Mouse (Mus musculus) retina, embryonic 14.5 days (tissue): ENCODE measurements around the gene Cad.
"Not testable (repeated sequence)": the region's sequence is repeated elsewhere in the genome, so short reads cannot be mapped to it uniquely, and the experiment has no call there.

Experiments used
- DNase-seq: peaks from one replicate; pipeline ENCODE4 v3.0.0-alpha.2; 2015; ENCODE audit warnings: low spot score

Gene Cad

GRCm38 (mm10) chr5:31054261-31055215 lies at the start of gene Cad:
TSS of gene Cad (plus strand) at chr5:31054780.
- DNase-seq, result peak; percentile 96

- no peak for DNase-seq
Measured at GRCm38 (mm10) chr5:31012737-31013136, 41.8 kb upstream of the Cad start.

GRCm38 (mm10) chr5:31015913-31016312 lies 38.7 kb upstream of the Cad start:
- DNase-seq, result no peak

- not testable (repeated sequence) for DNase-seq
Measured at GRCm38 (mm10) chr5:31021790-31022189, 32.8 kb upstream of the Cad start.

GRCm38 (mm10) chr5:31022690-31023089 lies 31.9 kb upstream of the Cad start:
- peak; percentile 15 for DNase-seq

- DNase-seq, result no peak
Measured at GRCm38 (mm10) chr5:31023254-31023653, 31.3 kb upstream of the Cad start.

- no peak for DNase-seq
Measured at GRCm38 (mm10) chr5:31024641-31025040, 29.9 kb upstream of the Cad start.

- no peak for DNase-seq
Measured at GRCm38 (mm10) chr5:31030926-31031325, 23.7 kb upstream of the Cad start.

GRCm38 (mm10) chr5:31031508-31031907 lies 23.1 kb upstream of the Cad start:
- DNase-seq, result no peak

GRCm38 (mm10) chr5:31034669-31035068 lies 19.9 kb upstream of the Cad start:
- DNase-seq, result no peak

- DNase-seq, result not testable (repeated sequence)
Measured at GRCm38 (mm10) chr5:31036556-31036955, 18.0 kb upstream of the Cad start.

GRCm38 (mm10) chr5:31038171-31038845 lies 16.3 kb upstream of the Cad start:
- no peak for DNase-seq

- no peak for DNase-seq
Measured at GRCm38 (mm10) chr5:31046416-31046815, 8.2 kb upstream of the Cad start.

- no peak for DNase-seq
Measured at GRCm38 (mm10) chr5:31047074-31047473, 7.5 kb upstream of the Cad start.

GRCm38 (mm10) chr5:31047848-31048762 lies 6.5 kb upstream of the Cad start, which contains the start of gene Atraid:
TSS of gene Atraid (plus strand) at chr5:31048312.
- peak; percentile 98 for DNase-seq

GRCm38 (mm10) chr5:31048763-31049641 lies 5.6 kb upstream of the Cad start, which contains the start of gene Slc5a6:
TSS of gene Slc5a6 (minus strand) at chr5:31048924.
- DNase-seq, result peak; percentile 73

GRCm38 (mm10) chr5:31050427-31050826 lies 4.2 kb upstream of the Cad start:
- no peak for DNase-seq

GRCm38 (mm10) chr5:31053728-31054127 lies 852 bp upstream of the Cad start:
- DNase-seq, result not testable (repeated sequence)

GRCm38 (mm10) chr5:31055216-31056140 lies 898 bp downstream of the Cad start:
- DNase-seq, result peak; percentile 36

GRCm38 (mm10) chr5:31069810-31070209 lies 15.2 kb downstream of the Cad start:
- DNase-seq, result no peak
